Mouse (Mus musculus) neural tube, embryonic 13.5 days (tissue): ENCODE measurements around the gene Msi2. TPM values are rescaled to one million over a fixed set of nuclear protein-coding genes. Genes with fewer than 3 reads are reported as not detected.

Experiments used
- ATAC-seq: fragments of 200-750 bp; cut with Nextera tagmentation; 2 replicates; pipeline ENCODE4 v1.8.0; 2017; ENCODE audit warnings: low read depth, mild to moderate bottlenecking, moderate TSS enrichment, moderate library complexity
- H3K27ac ChIP-seq: fragments of 300-500 bp; sonication (generic); replicated peaks from 2 replicates; pipeline ENCODE4 v1.5.1; 2015; ENCODE audit warnings: moderate library complexity, mild to moderate bottlenecking, inconsistent platforms
- H3K27me3 ChIP-seq: fragments of 300-500 bp; sonication (generic); 2 replicates; pipeline ENCODE4 v1.6.1; 2015; ENCODE audit warnings: mild to moderate bottlenecking, inconsistent platforms
- H3K36me3 ChIP-seq: fragments of 300-500 bp; sonication (generic); 2 replicates; pipeline ENCODE4 v1.6.1; 2015; ENCODE audit warnings: mild to moderate bottlenecking, inconsistent platforms
- H3K4me1 ChIP-seq: fragments of 300-500 bp; sonication (generic); replicated peaks from 2 replicates; pipeline ENCODE4 v1.6.1; 2015; ENCODE audit warnings: inconsistent platforms
- H3K4me2 ChIP-seq: fragments of 300-500 bp; sonication (generic); 2 replicates; pipeline ENCODE4 v1.6.1; 2015; ENCODE audit warnings: inconsistent platforms, mild to moderate bottlenecking, moderate library complexity
- H3K4me3 ChIP-seq: fragments of 300-500 bp; sonication (generic); 2 replicates; pipeline ENCODE4 v1.5.1; 2015; ENCODE audit warnings: mild to moderate bottlenecking, inconsistent platforms
- H3K9ac ChIP-seq: fragments of 300-500 bp; sonication (generic); 2 replicates; pipeline ENCODE4 v1.6.1; 2015; ENCODE audit warnings: moderate library complexity, mild to moderate bottlenecking, inconsistent platforms
- H3K9me3 ChIP-seq: fragments of 300-500 bp; sonication (generic); 2 replicates; pipeline ENCODE4 v1.6.1; 2016; ENCODE audit warnings: inconsistent platforms
- WGBS: fragments of 180-500 bp; shearing (Covaris S2); methylation state at CpG from one replicate; pipeline ENCODE4 v1.1.7; 2015; 5-methylcytosine and 5-hydroxymethylcytosine counted together
- polyA plus RNA-seq: library from polyadenylated mRNA; unstranded; fragments of >200 nt; fragmentation: Nextera tagmentation; extraction: Ambion mirVana; gene quantifications from 2 replicates; pipeline ENCODE4 v1.2.1, GENCODE M21; 2015

The Msi2 gene
- polyA plus RNA-seq, 1 experiment from 2014 or later, result 20.9 TPM

DNA sequence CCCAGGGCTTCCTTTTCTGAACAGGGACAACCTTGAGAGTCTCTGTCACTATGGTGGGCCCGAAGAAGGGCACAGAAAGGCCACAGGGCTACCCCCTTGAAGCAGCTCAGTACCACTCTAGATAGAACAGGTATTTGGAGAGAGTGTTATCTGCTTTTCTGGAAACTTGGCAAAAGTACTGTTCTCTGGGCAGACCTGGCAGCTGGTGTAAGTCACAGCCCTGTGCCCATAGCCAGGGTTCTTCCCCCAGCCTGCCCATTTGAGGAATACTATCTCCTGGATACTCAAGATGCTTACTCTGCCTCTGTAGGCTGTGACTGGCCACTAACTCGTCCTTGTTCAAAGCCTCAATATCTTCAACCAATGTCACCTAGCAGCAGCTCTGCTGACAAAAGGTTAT lies 338.7 kb downstream of the Msi2 start:
- 78% methylated on average over 2 of the region's 2 CpGs for WGBS
- Histone ChIP-seq H3K4me2 (no peak overlapping the region), H3K36me3 (peaks cover 20% of the 10 kb centered on the region; the same call in 1 of the 2 replicates), H3K27me3 (no peaks in the 10 kb centered on the region), H3K9me3 (no peaks in the 10 kb centered on the region), H3K4me1 (peaks cover 58% of the 10 kb centered on the region), H3K4me3 (no peak overlapping the region), H3K27ac (0 out of 2 replicates have a peak overlapping the region, but pooled peaks have one; percentile 6), H3K9ac (no peak overlapping the region)
- ATAC-seq, result no peak

DNA sequence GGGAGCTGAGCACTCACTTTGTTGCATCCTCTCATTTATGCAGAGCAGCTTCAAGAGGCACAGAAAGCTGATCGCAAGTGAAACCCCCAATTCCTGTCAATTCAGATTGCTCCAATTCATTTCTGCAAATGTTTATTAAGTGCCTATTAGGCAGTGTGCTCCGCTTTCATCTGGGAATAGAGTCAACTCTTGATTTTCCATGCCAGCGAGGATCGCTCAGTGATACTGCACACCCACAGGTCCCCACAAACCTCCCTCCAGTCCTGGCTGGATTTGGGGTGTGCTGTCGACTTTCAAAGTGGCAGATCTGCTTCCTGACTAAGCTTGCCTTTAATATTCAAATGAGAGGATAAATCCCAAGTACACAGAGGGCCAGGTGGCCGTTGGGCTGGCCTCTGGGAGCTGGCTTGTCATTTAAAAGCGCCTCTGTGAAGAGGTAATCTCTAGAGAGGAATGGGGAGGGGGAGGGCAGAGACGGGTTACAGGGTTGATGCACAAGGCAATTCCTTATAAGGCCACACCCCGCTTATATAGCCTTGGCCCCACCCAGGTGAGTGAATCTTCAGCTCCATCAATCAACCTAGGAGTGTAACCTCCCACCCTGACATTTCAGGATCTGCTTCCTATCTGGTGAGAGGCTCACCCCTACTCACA lies 339.5 kb downstream of the Msi2 start:
- 38% methylated on average over 9 of the region's 9 CpGs for WGBS
- no peak overlapping the region; the same call in 1 of the 2 replicates for H3K9ac ChIP-seq
- ATAC-seq, result no peak
- H3K4me2 ChIP-seq, result no peak overlapping the region
- peaks cover 16% of the 10 kb centered on the region; the same call in 1 of the 2 replicates for H3K36me3 ChIP-seq
- 0 out of 2 replicates have a peak overlapping the region, but pooled peaks have one; percentile 6 for H3K27ac ChIP-seq
- H3K27me3 ChIP-seq, result no peaks in the 10 kb centered on the region
- no peaks in the 10 kb centered on the region for H3K9me3 ChIP-seq
- H3K4me3 ChIP-seq, result no peak overlapping the region
- peaks cover 58% of the 10 kb centered on the region for H3K4me1 ChIP-seq

DNA sequence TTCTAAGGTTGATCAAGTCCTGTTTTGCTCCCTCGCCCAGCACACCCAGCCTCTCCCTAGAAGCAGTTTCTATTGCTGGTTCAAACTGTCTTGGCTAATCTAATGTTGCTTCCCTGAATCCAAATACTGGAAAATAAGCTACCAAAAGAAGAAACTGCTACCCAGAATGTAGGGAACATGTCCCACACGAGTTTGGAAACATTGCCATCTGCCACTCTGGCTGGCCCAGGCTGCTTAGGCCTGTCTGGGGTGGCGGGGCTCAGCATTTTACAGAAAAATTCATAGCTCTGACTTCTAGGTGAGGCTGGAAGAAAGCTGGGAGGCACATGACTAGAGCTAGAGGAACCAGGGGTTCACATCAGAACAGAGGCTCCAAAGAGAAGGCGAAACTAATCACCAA lies 345.7 kb downstream of the Msi2 start:
- no peak overlapping the region for H3K4me3 ChIP-seq
- no peak overlapping the region for H3K4me2 ChIP-seq
- H3K9me3 ChIP-seq, result no peaks in the 10 kb centered on the region
- H3K9ac ChIP-seq, result no peak overlapping the region
- peak overlapping the region; percentile 28; the same call in 1 of the 2 replicates for H3K27ac ChIP-seq
- H3K4me1 ChIP-seq, result peaks cover 14% of the 10 kb centered on the region
- 79% methylated on average over 4 of the region's 4 CpGs for WGBS
- H3K36me3 ChIP-seq, result peaks cover 11% of the 10 kb centered on the region; the same call in 1 of the 2 replicates
- H3K27me3 ChIP-seq, result no peaks in the 10 kb centered on the region
- no peak for ATAC-seq

DNA sequence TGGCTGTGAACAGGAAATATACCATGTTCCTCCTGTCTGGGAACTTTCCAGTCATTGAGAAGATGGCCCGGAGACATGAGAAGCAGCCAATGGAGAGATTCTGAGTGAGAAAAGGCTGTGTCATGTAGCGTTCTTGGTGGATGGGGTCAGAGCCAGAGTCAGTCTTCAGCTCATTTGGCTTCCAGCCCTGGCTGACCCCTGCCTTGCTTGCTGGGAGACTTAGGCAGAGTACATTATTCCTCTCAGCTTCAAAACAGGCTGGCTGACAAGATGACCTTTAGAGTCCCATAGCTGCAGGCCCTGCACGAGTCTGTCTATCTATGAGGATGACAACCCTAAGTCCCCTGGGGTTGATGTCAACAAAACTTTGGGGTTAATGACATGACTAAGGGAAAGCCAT lies 348.4 kb downstream of the Msi2 start:
- no peak for ATAC-seq
- peaks cover 24% of the 10 kb centered on the region for H3K36me3 ChIP-seq
- H3K4me2 ChIP-seq, result no peak overlapping the region
- H3K27ac ChIP-seq, result no peak overlapping the region
- H3K4me1 ChIP-seq, result peaks cover 7% of the 10 kb centered on the region
- no peaks in the 10 kb centered on the region for H3K27me3 ChIP-seq
- 75% methylated on average over 3 of the region's 3 CpGs for WGBS
- H3K9ac ChIP-seq, result no peak overlapping the region
- no peaks in the 10 kb centered on the region for H3K9me3 ChIP-seq
- no peak overlapping the region for H3K4me3 ChIP-seq

- Histone ChIP-seq H3K27me3 (no peaks in the 10 kb centered on the region), H3K36me3 (peaks cover 24% of the 10 kb centered on the region), H3K9me3 (no peaks in the 10 kb centered on the region), H3K4me2 (no peak overlapping the region), H3K27ac (no peak overlapping the region), H3K4me1 (peaks cover 1% of the 10 kb centered on the region; the same call in 1 of the 2 replicates), H3K9ac (no peak overlapping the region), H3K4me3 (no peak overlapping the region)
- no peak for ATAC-seq
- 86% methylated on average over 4 of the region's 4 CpGs for WGBS
These were observed 350.8 kb downstream of the Msi2 start for GRCm38 (mm10) chr11:88367501-88367900.

DNA sequence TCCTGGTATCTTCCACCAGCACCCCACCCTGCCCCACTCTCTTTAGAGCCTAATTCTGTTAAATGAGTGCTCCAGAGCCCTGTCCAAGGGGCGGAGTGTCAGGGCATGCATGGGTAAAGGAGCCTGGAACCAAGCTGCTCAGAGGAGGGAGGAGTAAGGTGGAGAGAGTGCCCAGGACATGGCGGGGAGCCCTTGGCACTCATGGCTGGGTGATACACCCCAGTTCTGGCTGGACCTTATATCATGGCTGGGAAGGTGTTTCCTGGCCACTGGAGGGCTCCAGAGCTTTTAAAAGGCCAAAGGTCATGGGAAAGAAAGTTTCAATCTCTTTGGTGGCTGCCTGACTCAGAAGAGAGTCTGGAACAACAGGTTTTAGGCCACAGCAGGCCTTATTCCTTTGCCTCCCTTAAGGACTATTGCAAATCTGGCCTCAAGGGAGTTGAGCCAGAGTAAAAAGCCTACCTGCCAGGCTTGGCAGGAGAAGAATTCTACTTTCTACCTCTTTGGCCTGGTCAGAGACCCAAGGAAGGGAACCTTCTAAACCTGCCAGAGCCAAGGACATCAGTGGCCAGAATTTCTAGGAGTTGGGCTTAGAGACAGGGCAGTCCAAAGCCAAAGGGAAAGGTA lies 352.3 kb downstream of the Msi2 start:
- Histone ChIP-seq H3K36me3 (peaks cover 24% of the 10 kb centered on the region), H3K9me3 (no peaks in the 10 kb centered on the region), H3K9ac (no peak overlapping the region), H3K27me3 (no peaks in the 10 kb centered on the region), H3K27ac (no peak overlapping the region), H3K4me2 (no peak overlapping the region), H3K4me3 (no peak overlapping the region), H3K4me1 (peaks cover 5% of the 10 kb centered on the region; the same call in 1 of the 2 replicates)
- WGBS, result 85% methylated on average over 2 of the region's 2 CpGs
- ATAC-seq, result no peak

GRCm38 (mm10) chr11:88364231-88364630 lies 354.1 kb downstream of the Msi2 start:
- peaks cover 7% of the 10 kb centered on the region for H3K4me1 ChIP-seq
- no peaks in the 10 kb centered on the region for H3K9me3 ChIP-seq
- H3K27ac ChIP-seq, result no peak overlapping the region
- WGBS, result 97% methylated on average over 3 of the region's 3 CpGs
- H3K27me3 ChIP-seq, result no peaks in the 10 kb centered on the region
- no peak overlapping the region for H3K4me2 ChIP-seq
- H3K4me3 ChIP-seq, result no peak overlapping the region
- H3K36me3 ChIP-seq, result peaks cover 27% of the 10 kb centered on the region
- H3K9ac ChIP-seq, result no peak overlapping the region
- ATAC-seq, result no peak

DNA sequence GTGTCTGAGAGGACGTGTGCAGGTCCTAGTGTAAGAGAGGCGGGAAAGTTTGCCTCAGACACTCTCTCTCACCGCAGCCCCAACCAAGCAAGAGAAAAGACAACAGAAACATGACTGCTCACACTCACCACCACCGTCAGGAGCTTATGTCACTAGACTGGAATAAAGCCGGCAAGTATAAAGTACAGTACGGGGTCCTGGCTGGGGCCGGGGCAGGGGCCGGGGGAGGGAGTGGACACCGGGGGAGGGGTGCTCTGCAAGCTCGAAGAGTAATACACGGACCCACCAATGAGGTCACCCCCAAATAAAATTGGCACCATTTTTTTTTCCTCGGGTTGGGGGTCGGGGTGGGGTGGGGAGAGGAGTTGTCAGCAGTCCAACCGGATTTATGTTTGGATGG lies 354.8 kb downstream of the Msi2 start:
- ATAC-seq, result no peak
- Histone ChIP-seq H3K4me1 (peaks cover 15% of the 10 kb centered on the region), H3K4me3 (no peak overlapping the region), H3K9me3 (no peaks in the 10 kb centered on the region), H3K27ac (no peak overlapping the region), H3K36me3 (peaks cover 27% of the 10 kb centered on the region), H3K27me3 (no peaks in the 10 kb centered on the region), H3K9ac (no peak overlapping the region), H3K4me2 (no peak overlapping the region)
- WGBS, result 90% methylated on average over 14 of the region's 14 CpGs

- Histone ChIP-seq H3K36me3 (peaks cover 10% of the 10 kb centered on the region), H3K27me3 (no peaks in the 10 kb centered on the region), H3K9ac (no peak overlapping the region), H3K27ac (no peak overlapping the region), H3K4me1 (peaks cover 52% of the 10 kb centered on the region), H3K4me3 (no peak overlapping the region), H3K9me3 (no peaks in the 10 kb centered on the region), H3K4me2 (no peak overlapping the region)
- ATAC-seq, result no peak
- 89% methylated on average over 7 of the region's 7 CpGs for WGBS
These were observed 358.6 kb downstream of the Msi2 start for GRCm38 (mm10) chr11:88359736-88360135.

DNA sequence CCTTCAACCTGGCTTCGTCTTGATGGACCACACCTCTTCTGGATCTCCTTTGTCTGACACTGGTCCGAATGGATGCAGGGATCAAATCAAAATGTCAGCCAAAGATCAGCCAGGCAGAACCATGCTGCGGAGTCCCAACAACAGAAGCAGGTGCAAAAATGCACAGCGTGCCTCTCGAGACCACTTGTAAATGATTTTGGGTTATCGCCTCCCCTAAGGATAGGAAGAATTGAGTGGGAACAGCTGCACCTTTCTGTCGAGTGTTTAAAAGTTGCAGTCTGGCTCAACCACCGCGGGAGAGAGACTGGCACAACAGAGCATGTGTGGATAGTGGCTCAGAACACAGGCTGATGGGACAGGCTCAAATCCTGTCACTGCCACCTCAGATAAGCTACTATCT lies 361.0 kb downstream of the Msi2 start:
- Histone ChIP-seq H3K27me3 (no peaks in the 10 kb centered on the region), H3K9ac (peak overlapping the region; percentile 55), H3K4me2 (peak overlapping the region; percentile 46), H3K9me3 (no peaks in the 10 kb centered on the region), H3K4me1 (peaks cover 58% of the 10 kb centered on the region), H3K27ac (peak overlapping the region; percentile 94), H3K36me3 (peaks cover 10% of the 10 kb centered on the region), H3K4me3 (peak overlapping the region; percentile 17; the same call in 1 of the 2 replicates)
- ATAC-seq, result peak; percentile 65
- 24% methylated on average over 9 of the region's 9 CpGs for WGBS

DNA sequence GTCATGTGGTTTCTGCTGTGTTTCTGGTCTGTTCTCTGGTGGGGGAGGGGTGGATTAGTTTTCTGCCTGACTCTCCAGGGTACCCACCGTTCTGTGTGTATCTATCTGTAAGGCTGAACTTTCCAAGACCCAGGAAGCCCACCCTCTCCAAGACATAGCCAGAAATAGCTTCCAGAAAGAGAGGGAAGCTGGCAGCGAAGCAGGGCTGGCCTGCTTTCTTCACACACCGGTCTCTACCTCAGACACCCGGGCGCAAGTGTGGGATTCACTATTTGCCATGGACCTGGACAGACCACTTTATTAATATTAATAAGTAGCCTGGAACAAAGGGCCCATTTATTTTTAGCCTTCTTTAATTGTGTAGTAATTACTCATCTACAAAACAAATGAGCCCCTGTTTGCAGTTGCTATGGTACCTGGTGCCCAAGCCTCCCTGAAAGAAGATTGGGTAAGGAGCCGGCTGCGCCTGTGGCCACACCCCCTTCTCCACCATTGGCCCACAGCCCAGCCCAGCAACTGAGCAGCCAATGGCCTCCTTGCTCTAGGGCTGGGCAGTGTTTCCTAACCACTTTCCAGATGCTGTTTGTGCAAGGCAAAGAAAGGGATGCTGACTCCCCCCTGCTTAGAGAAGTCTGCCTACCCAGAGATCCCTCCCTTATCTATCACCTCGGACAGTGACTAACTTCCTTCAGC lies 361.6 kb downstream of the Msi2 start:
- peaks cover 10% of the 10 kb centered on the region for H3K36me3 ChIP-seq
- ATAC-seq, result peak; percentile 96
- no peaks in the 10 kb centered on the region for H3K27me3 ChIP-seq
- H3K9ac ChIP-seq, result peak overlapping the region; percentile 55; the same call in 1 of the 2 replicates
- H3K27ac ChIP-seq, result peak overlapping the region; percentile 94
- peaks cover 59% of the 10 kb centered on the region for H3K4me1 ChIP-seq
- 12% methylated on average over 8 of the region's 8 CpGs for WGBS
- peak overlapping the region; percentile 46 for H3K4me2 ChIP-seq
- peak overlapping the region; percentile 17; the same call in 1 of the 2 replicates for H3K4me3 ChIP-seq
- H3K9me3 ChIP-seq, result no peaks in the 10 kb centered on the region

DNA sequence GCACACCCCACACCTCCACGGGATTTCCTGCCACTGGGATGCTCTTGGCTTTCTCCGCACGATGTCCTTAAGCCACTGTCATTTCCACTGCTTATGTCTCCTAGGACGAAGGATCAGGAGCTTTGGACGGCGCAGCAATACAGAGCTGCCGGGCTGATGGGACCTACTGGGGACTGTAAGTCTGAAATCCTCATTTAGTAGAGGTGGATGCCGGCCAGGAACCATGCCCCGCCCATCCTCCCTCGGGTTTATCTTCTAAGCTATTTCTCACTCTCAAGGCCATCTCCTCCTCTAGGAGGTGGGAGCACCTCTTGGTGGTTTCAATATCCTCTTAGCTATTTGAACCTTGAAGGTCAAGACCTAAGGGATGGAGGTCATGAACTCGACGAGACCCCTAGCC lies 362.3 kb downstream of the Msi2 start:
- peaks cover 63% of the 10 kb centered on the region for H3K4me1 ChIP-seq
- peak overlapping the region; percentile 94 for H3K27ac ChIP-seq
- H3K9me3 ChIP-seq, result no peaks in the 10 kb centered on the region
- no peak overlapping the region for H3K9ac ChIP-seq
- no peak overlapping the region for H3K4me2 ChIP-seq
- no peaks in the 10 kb centered on the region for H3K27me3 ChIP-seq
- ATAC-seq, result no peak
- H3K36me3 ChIP-seq, result peaks cover 10% of the 10 kb centered on the region
- 70% methylated on average over 12 of the region's 12 CpGs for WGBS
- no peak overlapping the region for H3K4me3 ChIP-seq
